Mouse (Mus musculus) small intestine, adult 2 months (tissue): ENCODE data around the gene Mettl7b.

Experiments used
- CTCF ChIP-seq: fragments of 200-500 bp; IDR thresholded peaks from 2 replicates; pipeline ENCODE4 v1.5.1; 2012; ENCODE audit warnings: low read depth, mild to moderate bottlenecking, control low read depth, inconsistent platforms, low read length, moderate library complexity, mixed read lengths; ENCODE audit not compliant: insufficient replicate concordance, insufficient read length; ENCODE audit errors: extremely low read depth
- POLR2A ChIP-seq: fragments of 200-500 bp; IDR thresholded peaks from 2 replicates; pipeline ENCODE4 v1.6.1; 2012; ENCODE audit warnings: low read depth, mild to moderate bottlenecking, control low read depth, inconsistent platforms, low read length, moderate library complexity

- no peak for TF ChIP-seq POLR2A
- TF ChIP-seq CTCF: no peak
Observed at GRCm38 (mm10) chr10:128912268-128912667, 48.5 kb downstream of the Mettl7b start.
